Mouse (Mus musculus): ENCODE measurements around the gene Gm5447.

The Gm5447 gene

DNA sequence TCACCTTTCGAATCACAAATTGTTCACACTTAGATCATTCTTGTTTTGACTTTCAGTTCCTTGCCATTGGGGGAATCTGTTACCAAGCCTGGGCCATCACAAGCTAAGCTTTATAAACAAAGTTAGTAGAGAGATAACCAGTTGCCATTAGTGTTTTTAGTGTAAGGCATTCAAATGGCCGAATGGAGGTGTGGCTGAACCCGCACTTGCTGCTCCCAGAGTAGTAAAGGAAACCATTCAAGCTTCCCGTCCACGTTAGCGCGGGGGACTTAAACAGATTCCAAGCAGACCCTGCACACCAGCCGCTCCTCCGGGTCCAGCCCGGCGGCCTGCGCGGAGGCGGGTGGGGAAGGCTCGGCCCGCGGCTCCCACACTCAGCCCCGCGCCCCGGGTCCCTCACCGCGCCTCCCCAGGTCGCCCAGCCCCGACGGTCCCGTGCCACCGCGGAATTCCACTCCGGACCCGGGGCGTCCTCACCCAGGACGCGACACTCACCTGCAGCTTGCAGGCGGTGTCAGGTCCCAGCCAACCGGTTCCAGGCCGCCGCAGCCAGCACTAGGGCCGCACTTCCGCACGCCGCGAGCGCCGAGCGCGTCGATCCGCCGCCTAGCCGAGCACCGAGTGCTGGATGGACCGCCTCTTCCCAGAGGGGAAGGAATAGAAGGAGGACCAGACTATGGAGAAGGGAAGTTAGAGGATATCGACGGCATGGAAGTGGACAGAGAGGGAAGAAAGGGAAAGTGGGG is at the start of gene Gm5447, which contains the start of gene Exoc2:
Gm5447 (plus strand) TSS at position 704 of the 746 bp plus-strand sequence.
Exoc2 (minus strand) TSS at position 593 of the 746 bp plus-strand sequence.
- peak; percentile 33 to 46 for DNase-seq (ENCODE audit: low read depth in 1 of 2, low spot score in 2 of 2)

DNA sequence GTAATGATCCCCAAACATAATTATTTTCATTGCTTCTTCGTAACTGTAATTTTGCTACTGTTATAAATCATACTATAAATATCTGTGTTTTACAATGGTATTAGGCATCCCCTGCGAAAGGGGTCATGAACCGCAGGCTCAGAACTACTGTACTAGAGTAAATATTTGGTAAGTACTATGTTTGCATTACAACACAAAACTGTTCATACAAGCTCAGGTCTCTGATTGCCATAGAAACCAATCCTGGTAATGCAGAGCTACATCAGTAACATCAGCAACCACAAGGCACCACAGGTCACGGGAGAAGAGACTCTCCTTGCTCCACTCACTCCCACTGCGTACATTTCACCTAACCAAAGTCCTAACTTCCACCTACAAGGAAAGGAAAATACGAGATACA is 49.7 kb upstream of the Gm5447 start:
- no peak for DNase-seq (ENCODE audit: low read depth in 1 of 2, low spot score in 2 of 2)

DNA sequence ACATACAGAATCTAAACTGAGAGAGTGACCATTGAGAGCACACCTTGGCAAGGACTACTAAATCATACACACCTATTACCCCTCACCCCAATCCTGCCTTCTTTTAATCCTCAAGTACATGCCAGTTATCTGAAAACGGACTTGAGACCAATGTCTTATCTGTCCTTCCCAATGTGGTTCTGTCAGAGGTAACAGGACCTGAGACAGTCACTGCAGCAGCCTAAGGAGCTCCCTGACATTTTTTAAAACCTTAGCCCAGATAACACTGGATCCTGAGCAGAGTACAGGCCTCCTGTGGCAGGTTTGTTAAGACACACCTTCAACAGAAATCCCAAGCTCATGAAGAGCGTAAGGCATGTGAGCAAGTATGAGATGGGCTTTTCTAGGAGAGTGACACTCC is 44.9 kb upstream of the Gm5447 start:
- no peak for DNase-seq (ENCODE audit: low read depth in 1 of 2, low spot score in 2 of 2)

DNA sequence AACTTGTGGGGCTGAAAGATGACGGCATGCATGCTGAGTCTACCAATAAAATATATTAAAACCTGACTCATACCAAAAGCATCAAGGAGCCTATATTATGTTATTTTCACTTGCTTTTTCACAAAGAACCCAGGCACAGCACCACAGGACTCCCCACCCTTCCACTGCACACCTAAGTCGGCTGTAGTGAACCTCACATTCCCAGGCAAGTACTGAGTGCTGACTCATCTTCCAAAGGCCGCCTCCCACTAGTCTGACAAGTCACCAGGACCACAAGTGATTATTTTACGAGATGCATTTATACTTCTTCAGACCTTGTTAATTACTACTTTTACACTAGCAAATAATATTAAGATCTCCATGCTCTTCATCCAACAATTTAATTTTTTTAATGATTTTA is 42.4 kb upstream of the Gm5447 start:
- no peak for DNase-seq (ENCODE audit: low read depth in 1 of 2, low spot score in 2 of 2)

DNA sequence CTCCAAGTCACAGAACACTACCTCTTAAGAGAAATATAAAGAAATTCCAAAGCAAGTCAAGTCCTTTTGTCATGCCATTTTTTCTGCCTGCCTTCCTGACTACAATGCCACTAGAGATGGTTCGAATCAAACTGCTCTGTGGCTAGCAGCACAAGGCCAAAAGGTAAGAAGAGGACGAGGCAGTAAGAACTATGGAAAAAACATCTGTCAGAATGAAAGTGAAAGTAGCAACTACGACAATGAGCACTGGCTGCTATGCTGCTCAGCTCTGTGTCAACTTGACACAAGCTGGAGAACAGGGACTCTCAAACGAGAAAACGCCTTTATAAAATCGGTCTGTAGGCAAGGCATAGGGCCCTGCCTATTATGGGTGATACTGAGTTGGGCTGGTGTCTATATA is 41.0 kb upstream of the Gm5447 start:
- DNase-seq (ENCODE audit: low read depth in 1 of 2, low spot score in 2 of 2): no peak

DNA sequence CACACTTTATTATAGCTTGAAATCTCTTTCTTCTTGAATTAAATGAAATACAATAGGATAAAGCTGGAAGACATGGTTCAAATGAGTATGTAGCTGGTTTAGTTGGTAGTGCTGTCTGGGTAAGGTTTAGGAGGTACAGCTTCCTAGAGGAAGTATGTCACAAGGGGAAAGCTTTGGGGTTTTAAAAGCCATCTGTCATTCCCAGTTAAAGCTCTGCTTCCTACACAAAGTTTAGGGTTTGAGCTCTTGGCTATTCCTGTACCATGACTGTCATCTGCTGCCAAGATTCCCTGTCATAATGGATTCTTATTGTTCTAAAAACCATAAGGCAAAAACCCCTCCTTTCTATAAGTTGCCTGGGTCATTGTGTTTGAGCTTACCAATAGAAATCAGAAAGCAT is 28.2 kb upstream of the Gm5447 start:
- DNase-seq (ENCODE audit: low read depth in 1 of 2, low spot score in 2 of 2): no peak

DNA sequence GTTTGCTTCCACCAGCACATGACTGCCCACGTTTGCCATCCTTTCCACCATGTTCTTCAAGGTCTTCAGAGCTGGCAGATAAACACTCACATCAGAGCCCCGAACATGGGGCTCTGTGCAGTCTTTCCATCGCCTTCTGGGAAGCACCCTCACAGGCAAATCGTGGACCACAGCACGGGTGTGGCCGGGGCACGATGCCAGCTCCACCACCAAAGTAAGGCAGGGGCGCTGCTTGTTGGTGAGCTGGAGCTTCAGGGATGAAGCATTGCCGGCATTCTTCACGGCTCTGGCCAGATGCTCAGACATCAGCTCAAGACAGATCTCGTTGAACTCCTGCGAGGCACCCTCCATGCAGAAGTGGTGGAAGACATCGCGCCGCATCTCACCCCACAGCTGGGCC is 26.9 kb upstream of the Gm5447 start:
- no peak for DNase-seq (ENCODE audit: low read depth in 1 of 2, low spot score in 2 of 2)

DNA sequence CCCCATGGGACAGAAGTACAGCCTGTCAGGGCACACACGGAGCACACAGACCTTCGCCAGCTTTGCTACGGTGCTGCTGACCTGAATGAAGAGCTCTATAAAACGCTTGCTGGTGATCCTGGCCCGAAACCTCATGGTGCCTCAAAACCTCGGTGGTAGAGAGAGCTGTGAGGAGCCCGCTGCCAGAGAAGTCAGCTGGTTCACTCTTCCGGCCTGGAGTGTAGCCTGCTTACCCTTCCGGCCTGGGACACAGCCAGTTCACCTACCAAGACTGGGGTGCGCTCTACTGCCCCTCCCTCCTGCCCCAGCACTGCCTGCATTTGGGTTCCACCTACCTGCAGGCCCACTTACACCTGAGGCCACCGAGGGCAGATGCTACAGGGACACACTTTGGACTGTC is 26.5 kb upstream of the Gm5447 start, which contains the start of gene Hus1b:
Hus1b (minus strand) TSS at position 220 of the 400 bp plus-strand sequence.
- no peak for DNase-seq (ENCODE audit: low read depth in 1 of 2, low spot score in 2 of 2)

DNA sequence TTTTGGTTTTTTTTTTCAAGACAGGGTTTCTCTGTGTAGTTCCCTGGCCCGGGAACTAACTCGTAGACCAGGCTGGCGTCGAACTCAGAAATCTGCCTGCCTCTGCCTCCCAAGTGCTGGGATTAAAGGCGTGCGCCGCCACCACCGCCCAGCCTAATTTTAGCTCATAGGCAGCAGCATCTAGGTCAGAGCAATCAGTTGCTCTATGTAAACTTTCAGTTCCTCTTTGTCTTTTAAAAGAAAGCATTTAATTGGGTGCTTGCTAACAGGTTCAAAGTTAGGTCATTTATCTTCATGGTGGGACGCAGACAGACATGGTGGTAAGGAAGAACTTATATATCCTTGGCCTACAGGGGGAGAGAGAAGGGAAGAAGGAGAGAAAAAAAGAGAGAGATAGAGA is 24.8 kb upstream of the Gm5447 start:
- DNase-seq (ENCODE audit: low read depth in 1 of 2, low spot score in 2 of 2): peak in 1 of 2 experiments; percentile 16

DNA sequence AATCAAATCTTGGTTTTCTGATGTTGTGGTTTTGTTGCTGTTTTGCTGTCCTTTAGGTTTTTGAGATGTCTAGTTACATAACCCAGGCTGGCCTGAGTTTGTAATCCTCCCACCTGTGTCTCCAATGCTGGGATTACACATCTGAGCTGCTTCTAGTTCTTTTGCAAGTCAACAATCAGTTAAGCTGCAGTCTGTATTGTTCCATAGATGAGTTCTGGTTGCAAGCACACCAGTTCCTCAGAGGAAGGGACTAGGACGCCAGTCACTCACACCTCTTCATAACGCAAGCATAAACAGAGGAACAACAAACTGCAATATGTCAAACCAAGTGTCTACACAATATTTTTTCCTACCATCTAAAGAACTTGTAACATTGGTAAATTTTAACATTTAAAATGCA is 22.0 kb upstream of the Gm5447 start:
- no peak for DNase-seq (ENCODE audit: low read depth in 1 of 2, low spot score in 2 of 2)

DNA sequence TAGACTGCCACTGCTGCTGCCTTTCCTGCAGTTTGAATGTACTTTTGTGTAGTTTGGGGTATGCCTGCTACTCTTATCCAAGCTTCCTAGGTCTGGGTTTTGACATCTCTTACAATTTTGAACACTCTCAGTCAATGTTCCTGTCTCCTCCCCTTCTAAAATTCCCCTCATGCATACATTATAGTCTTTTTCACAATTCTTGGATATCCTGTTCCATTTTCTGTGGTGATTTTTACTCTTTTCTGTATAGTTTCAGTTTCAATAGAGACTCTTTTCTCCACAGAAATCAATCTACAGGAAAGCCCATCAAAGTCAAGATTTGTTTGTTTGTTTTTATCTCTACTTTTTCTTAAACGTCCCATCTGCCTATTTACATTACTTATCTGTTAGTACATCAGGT is 20.4 kb upstream of the Gm5447 start:
- DNase-seq (ENCODE audit: low read depth in 1 of 2, low spot score in 2 of 2): no peak

DNA sequence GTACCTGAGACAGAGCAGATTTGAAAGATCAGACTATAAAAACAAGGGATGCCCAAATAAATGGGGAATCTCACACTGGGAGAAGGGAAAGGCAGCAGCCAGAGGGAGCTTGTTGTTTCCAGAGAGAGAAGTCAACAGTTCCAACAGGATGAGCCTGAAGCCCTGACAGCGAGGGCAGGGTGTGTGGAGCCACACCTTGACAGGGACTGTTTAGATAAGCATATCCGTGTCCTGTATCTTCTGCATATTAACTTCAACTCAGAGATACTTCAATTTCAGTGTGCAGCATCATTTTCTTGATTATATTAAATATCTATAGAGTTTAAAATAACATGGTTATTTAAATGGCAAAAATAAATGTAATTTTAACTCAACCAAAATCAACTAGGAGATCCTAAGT is 13.3 kb upstream of the Gm5447 start:
- no peak for DNase-seq (ENCODE audit: low read depth in 1 of 2, low spot score in 2 of 2)

DNA sequence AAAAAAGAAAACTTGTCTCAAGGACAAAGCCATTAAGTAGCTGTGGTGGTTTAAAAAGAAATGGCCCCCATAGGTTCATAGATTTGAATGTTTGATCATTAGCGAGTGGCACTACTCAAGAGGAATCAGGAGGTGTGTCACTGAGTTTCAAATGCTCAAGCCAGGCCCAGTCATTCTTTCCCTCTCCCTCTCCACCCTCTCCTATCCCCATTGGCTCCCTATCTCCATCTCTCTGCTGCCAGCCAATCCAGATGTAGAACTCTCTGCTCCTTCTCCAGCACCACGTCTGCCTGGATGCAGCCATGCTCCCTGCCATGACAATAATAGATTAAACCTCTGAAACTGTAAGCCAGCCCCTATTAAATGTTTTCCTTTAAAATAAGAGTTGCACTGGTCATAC is 12.1 kb upstream of the Gm5447 start:
- no peak for DNase-seq (ENCODE audit: low read depth in 1 of 2, low spot score in 2 of 2)

DNA sequence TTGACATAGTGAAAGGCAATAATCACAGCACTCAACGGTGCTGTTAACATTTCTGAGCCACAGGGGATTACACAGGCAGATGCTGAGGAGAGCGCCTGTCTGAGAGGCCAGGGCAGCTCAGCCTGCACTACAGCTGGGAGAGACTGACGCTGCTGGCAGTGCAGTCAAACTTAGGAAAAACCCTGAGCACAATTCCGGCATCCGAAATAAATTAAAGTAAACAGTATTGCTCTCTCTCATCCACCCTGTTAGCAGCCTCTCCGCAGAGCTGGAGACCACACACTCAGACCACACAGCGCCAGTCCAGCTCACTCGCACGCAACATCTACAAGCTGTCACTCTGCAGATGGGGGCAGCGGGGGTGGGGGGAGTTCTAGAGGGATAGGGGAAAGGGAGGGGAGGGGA is 7.5 kb upstream of the Gm5447 start:
- no peak for DNase-seq (ENCODE audit: low read depth in 1 of 2, low spot score in 2 of 2)

DNA sequence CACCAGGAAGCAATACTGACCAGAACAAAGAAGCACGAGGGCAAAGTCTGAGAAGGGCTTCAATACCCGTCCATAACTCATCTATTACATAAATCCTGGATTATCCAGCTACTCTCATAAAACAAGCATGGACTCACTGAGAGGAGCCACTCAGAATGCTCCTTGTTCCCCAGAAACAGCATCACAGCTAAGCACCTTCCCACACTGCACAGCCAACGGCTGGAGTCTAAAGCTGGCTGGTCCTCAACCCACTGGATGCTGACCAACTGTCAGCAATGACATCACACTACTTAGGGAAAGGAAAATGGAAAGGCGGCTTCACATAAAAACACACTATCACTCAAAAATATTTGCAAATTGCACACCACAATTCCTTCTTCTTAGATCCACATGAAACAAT is 5.7 kb upstream of the Gm5447 start:
- no peak for DNase-seq (ENCODE audit: low read depth in 1 of 2, low spot score in 2 of 2)

DNA sequence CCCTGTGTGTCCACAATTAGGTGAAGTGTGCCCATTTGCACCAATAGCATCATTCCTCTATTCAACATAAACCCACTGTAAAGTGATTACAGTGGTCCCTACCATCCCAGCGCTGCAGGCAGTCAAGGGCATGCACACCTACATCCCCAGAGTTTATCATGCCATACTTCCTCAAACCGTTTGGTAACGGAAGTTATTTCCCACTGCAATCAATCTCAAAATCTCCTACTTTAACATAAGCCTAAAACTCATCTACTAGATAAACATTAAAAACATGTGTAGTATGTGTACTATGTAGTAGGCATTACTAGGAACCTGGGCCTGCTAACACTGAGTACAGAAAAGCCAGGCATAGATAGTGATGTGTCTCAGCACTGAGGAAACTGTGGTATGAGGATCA is 3.0 kb upstream of the Gm5447 start:
- no peak for DNase-seq (ENCODE audit: low read depth in 1 of 2, low spot score in 2 of 2)

DNA sequence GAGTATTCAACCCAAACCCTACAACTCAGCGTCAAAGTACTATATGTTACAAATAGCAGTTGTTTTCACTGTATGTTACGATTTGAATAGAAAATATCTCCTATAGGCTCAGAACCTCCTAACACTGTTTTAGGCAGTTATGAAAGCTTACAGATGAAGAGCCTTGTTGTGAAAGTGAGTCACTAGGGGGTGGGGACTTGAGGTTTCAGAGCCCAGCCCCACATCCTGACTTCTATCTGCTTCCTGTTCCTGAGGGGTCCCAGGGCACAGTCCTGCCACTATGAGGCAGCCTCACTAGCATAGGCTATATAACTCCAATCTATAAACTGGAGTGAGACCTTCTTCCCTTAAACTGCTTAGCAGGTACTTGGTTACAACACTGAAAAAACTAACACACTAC is 1.9 kb upstream of the Gm5447 start:
- peak in 1 of 2 experiments; percentile 32 for DNase-seq (ENCODE audit: low read depth in 1 of 2, low spot score in 2 of 2)

DNA sequence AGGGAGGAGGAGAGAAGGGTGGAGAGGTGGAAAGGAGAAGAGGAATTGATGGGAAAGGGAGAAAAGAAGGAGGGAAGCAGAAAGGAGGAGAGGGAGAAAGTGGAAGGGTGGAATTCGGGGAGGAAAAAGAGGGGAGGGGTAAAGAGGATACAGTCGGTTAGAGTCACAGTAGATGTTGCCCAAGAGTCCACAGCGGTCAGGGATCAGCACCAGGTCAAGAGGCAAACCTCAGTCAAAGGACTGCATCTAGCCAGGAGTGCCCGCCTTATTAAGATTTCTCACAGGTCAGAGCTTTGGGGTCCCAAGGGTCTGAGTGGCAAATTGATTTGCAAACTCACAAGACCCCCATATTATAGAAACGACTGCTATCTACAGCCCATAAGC is 235 bp downstream of the Gm5447 start:
- DNase-seq (ENCODE audit: low read depth in 1 of 2, low spot score in 2 of 2): no peak

DNA sequence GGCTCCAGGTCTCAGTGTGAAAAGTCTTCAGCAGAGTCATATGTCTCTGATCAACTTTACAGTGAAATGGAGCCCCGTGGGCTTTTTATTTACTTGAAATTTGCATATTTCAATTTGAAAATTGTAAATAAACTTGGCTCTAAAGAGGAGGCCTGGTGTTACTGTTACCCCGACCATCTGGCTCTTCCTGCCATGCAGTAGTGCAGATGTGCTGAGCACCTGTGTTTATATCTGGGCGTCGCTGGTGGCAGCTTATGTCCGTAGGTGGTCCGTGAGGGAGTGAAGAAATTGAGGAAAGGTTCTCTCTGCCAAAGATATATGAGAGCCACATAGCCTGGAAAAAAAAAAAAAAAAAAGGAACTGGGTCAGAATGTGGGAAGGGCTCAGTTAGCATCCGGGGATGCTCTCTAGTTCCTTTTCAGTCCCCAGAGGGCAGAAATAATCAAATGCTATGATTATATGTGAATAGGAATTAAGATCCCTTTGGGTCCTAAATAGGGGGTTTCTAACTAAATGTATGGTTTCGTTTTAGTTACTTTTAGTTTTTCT is 2.6 kb downstream of the Gm5447 start:
- no peak for DNase-seq (ENCODE audit: low read depth in 1 of 2, low spot score in 2 of 2)

DNA sequence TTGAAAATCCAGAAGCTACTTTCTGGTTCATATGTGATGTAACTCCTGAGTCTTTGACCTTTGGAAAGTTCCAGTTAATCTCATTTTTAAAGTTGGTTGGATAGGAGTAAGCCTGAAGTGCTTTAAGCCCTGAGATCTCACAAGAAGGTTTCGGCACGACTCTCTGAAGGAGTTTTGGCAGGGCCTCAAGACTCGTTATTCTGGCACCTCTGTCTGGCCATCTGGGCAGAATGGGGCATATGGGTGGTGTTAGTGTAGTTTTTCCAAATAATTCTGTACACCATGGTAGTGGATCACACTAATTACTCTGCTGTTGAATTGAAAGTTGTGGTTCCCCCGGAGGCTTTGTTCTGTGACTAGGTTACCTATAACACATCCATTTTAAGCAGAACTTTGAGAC is 4.2 kb downstream of the Gm5447 start:
- DNase-seq (ENCODE audit: low read depth in 1 of 2, low spot score in 2 of 2): no peak

DNA sequence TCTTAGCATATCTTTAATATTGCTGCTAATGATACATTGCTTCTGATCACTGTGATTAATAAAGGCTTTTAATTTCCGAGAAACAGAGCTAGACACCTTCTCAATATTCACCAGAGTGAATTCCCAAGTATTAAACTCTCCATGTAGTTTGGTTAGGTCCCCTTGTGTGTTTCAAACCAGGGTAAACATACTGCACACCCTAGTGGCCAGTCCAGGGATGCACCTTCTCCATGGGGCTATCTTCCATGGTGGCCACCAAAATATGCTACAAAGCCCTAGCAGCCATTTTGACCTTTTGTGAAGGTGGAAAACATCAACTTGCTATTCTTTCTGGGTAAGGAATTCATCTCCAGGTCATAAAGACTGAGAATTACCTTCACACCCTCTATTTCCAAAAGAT is 7.7 kb downstream of the Gm5447 start:
- peak in 1 of 2 experiments; percentile 32 for DNase-seq (ENCODE audit: low read depth in 1 of 2, low spot score in 2 of 2)

DNA sequence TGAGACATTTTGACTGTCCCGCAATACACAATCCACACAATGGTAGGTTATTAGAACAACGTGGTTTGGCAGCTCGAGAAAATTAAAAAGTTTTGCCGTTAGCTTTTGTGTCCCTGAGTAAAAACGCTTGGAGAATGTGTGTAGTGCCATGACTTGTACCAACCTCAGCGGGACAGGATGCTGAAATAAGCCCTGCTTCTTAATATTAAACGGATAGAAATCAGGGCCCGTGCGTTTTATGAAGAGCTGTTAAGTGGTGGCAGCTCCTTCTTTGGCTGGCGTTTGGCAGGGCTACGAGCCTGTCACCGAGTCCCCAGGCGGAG is 11.2 kb downstream of the Gm5447 start:
- DNase-seq (ENCODE audit: low read depth in 1 of 2, low spot score in 2 of 2): no peak
